Mouse (Mus musculus) lung, postnatal 0 days (tissue): ENCODE data around the gene Tfe3. TPM values are rescaled to one million over a fixed set of nuclear protein-coding genes. Genes with fewer than 3 reads are reported as not detected.

ENCODE experiments used
- ATAC-seq: fragments of 200-750 bp; cut with Nextera tagmentation; 2 replicates; pipeline ENCODE4 v1.8.0; 2017; ENCODE audit warnings: moderate library complexity
- DNase-seq: peaks from one replicate; pipeline ENCODE4 v3.0.0-alpha.2; 2016; ENCODE audit warnings: low spot score
- H3K27ac ChIP-seq: fragments of 300-500 bp; sonication (generic); 2 replicates; pipeline ENCODE4 v1.5.1; 2014; ENCODE audit warnings: antibody characterized with exemption, mild to moderate bottlenecking, low read length, mixed read lengths
- H3K27me3 ChIP-seq: fragments of 300-500 bp; sonication (generic); replicated peaks from 2 replicates; pipeline ENCODE4 v1.6.1; 2014; ENCODE audit warnings: low read length, mixed read lengths; ENCODE audit not compliant: insufficient read depth
- H3K36me3 ChIP-seq: fragments of 300-500 bp; sonication (generic); 2 replicates; pipeline ENCODE4 v1.6.1; 2014; ENCODE audit warnings: low read length, mixed read lengths; ENCODE audit not compliant: insufficient read depth
- H3K4me1 ChIP-seq: fragments of 300-500 bp; sonication (generic); 2 replicates; pipeline ENCODE4 v1.6.1; 2014; ENCODE audit warnings: antibody characterized with exemption, low read depth, low read length, mixed read lengths; ENCODE audit not compliant: insufficient read depth
- H3K4me2 ChIP-seq: fragments of 300-500 bp; sonication (generic); replicated peaks from 2 replicates; pipeline ENCODE4 v1.6.1; 2014; ENCODE audit warnings: low read depth, mild to moderate bottlenecking, low read length, moderate library complexity, mixed read lengths
- H3K4me3 ChIP-seq: fragments of 300-500 bp; sonication (generic); 2 replicates; pipeline ENCODE4 v1.5.1; 2014; ENCODE audit warnings: low read depth, low read length
- H3K9ac ChIP-seq: fragments of 300-500 bp; sonication (generic); replicated peaks from 2 replicates; pipeline ENCODE4 v1.6.1; 2014; ENCODE audit warnings: low read depth, mild to moderate bottlenecking
- H3K9me3 ChIP-seq: fragments of 300-500 bp; sonication (generic); 2 replicates; pipeline ENCODE4 v1.6.1; 2016; ENCODE audit warnings: low read length, mixed read lengths
- CTCF ChIP-seq: IDR thresholded peaks from 2 replicates; pipeline ENCODE4 v1.5.1; 2016; ENCODE audit warnings: antibody characterized with exemption, mild to moderate bottlenecking
- EP300 ChIP-seq: IDR thresholded peaks from 2 replicates; pipeline ENCODE4 v1.6.1; 2016; ENCODE audit warnings: antibody characterized with exemption, mild to moderate bottlenecking, control low read depth
- WGBS: fragments of 180-500 bp; shearing (Covaris S2); extraction: QIAGEN DNeasy Blood & Tissue Kit; methylation state at CpG from one replicate; pipeline ENCODE4 v1.1.7; 2014; 5-methylcytosine and 5-hydroxymethylcytosine counted together
- polyA plus RNA-seq: library from polyadenylated mRNA; unstranded; fragments of >200 nt; fragmentation: Nextera tagmentation; extraction: Ambion mirVana; gene quantifications from 2 replicates; pipeline ENCODE4 v1.2.1, GENCODE M21; 2015

Tfe3 gene
- polyA plus RNA-seq, 1 experiment from 2014 or later = 22.0 TPM

DNA sequence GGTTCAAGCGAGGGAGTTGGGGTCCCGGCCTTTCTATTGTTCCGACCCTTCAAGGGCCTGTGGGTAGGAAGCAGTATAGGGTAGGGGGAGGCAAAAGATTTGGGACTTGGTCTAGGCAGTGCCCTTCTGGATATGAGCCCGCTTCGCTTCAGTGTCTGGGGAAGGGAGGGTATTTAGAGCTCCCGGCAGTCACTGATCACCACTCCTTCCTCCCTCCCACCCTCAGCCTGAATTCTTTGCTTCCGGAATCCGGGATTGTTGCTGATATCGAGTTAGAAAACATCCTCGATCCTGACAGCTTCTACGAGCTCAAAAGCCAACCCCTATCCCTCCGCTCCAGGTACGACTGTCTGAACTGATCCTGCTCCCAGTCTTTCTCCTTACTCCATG lies 2.9 kb downstream of the Tfe3 start:
- Histone ChIP-seq H3K4me2 (peak overlapping the region; percentile 59), H3K9ac (0 out of 2 replicates have a peak overlapping the region, but pooled peaks have one; percentile 32), H3K27me3 (no peaks in the 10 kb centered on the region), H3K36me3 (no peaks in the 10 kb centered on the region; the same call in 1 of the 2 replicates), H3K4me1 (no peaks in the 10 kb centered on the region), H3K4me3 (peak overlapping the region; percentile 23), H3K27ac (peak overlapping the region; percentile 62), H3K9me3 (no peaks in the 10 kb centered on the region)
- WGBS = 25% methylated on average over 13 of the region's 13 CpGs
- DNase-seq = no peak
- no peak for ATAC-seq
- TF ChIP-seq EP300 (no peak), CTCF (no peak)

GRCm38 (mm10) chrX:7765764-7766163 lies 3.4 kb downstream of the Tfe3 start:
- no peak for TF ChIP-seq EP300
- TF ChIP-seq CTCF = no peak
- no peaks in the 10 kb centered on the region for H3K9me3 ChIP-seq
- peak overlapping the region; percentile 59 for H3K4me2 ChIP-seq
- ATAC-seq (peak; percentile 71), DNase-seq (peak; percentile 90)
- peak overlapping the region; percentile 62 for H3K27ac ChIP-seq
- no peaks in the 10 kb centered on the region for H3K27me3 ChIP-seq
- 8% methylated on average over 11 of the region's 11 CpGs for WGBS
- 0 out of 2 replicates have a peak overlapping the region, but pooled peaks have one; percentile 32 for H3K9ac ChIP-seq
- H3K4me1 ChIP-seq = no peaks in the 10 kb centered on the region
- H3K36me3 ChIP-seq = no peaks in the 10 kb centered on the region; the same call in 1 of the 2 replicates
- peak overlapping the region; percentile 23 for H3K4me3 ChIP-seq

GRCm38 (mm10) chrX:7769302-7770017 lies 7.1 kb downstream of the Tfe3 start:
- no peak overlapping the region for H3K4me3 ChIP-seq

DNA sequence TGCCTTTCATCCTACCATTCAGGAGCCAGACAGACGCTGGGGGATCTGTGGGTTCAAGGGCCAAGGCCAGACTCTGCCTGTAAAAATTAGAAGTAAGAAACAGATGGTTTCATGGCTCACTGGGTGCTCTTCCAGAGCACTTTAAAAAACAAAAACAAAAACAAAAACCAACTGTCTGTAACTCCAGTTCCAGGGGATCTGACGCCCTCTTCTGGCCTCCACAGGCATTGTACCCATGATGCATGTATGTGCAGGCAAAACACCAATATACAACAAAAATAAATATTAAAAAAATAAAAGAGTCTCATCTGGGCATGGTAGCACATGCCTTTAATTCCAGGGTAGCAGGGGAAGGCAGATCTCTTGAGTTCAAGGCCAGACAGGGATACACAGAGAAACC lies 10.4 kb downstream of the Tfe3 start:
- no peak overlapping the region for H3K9ac ChIP-seq
- DNase-seq (no peak), ATAC-seq (no peak)
- H3K4me3 ChIP-seq = no peak overlapping the region
- H3K9me3 ChIP-seq = no peaks in the 10 kb centered on the region
- H3K27me3 ChIP-seq = no peaks in the 10 kb centered on the region
- H3K27ac ChIP-seq = no peak overlapping the region
- H3K36me3 ChIP-seq = no peaks in the 10 kb centered on the region; the same call in 1 of the 2 replicates
- no peaks in the 10 kb centered on the region for H3K4me1 ChIP-seq
- 61% methylated on average over 2 of the region's 2 CpGs for WGBS
- H3K4me2 ChIP-seq = no peak overlapping the region
- TF ChIP-seq CTCF = peak; percentile 50
- TF ChIP-seq EP300 = no peak

More at GRCm38 (mm10) chrX:7769302-7770017, 7.1 kb downstream of the Tfe3 start:
- Histone ChIP-seq H3K27ac (no peak overlapping the region), H3K27me3 (no peaks in the 10 kb centered on the region), H3K4me2 (no peak overlapping the region), H3K9ac (no peak overlapping the region), H3K9me3 (no peaks in the 10 kb centered on the region), H3K36me3 (no peaks in the 10 kb centered on the region; the same call in 1 of the 2 replicates), H3K4me1 (no peaks in the 10 kb centered on the region)
- DNase-seq (no peak), ATAC-seq (no peak)
- WGBS = 84% methylated on average over 7 of the region's 7 CpGs
- no peak for TF ChIP-seq CTCF
- TF ChIP-seq EP300 = no peak

- H3K4me1 ChIP-seq = no peaks in the 10 kb centered on the region
- H3K4me2 ChIP-seq = no peak overlapping the region
- H3K36me3 ChIP-seq = no peaks in the 10 kb centered on the region
- H3K27ac ChIP-seq = no peak overlapping the region
- WGBS = 73% methylated on average over 9 of the region's 9 CpGs
- no peak overlapping the region for H3K9ac ChIP-seq
- no peak overlapping the region for H3K4me3 ChIP-seq
- no peaks in the 10 kb centered on the region for H3K27me3 ChIP-seq
- H3K9me3 ChIP-seq = no peaks in the 10 kb centered on the region
- DNase-seq = no peak
- no peak for ATAC-seq
- TF ChIP-seq EP300 (no peak), CTCF (no peak)
Observed at GRCm38 (mm10) chrX:7775501-7776205, 13.3 kb downstream of the Tfe3 start.

DNA sequence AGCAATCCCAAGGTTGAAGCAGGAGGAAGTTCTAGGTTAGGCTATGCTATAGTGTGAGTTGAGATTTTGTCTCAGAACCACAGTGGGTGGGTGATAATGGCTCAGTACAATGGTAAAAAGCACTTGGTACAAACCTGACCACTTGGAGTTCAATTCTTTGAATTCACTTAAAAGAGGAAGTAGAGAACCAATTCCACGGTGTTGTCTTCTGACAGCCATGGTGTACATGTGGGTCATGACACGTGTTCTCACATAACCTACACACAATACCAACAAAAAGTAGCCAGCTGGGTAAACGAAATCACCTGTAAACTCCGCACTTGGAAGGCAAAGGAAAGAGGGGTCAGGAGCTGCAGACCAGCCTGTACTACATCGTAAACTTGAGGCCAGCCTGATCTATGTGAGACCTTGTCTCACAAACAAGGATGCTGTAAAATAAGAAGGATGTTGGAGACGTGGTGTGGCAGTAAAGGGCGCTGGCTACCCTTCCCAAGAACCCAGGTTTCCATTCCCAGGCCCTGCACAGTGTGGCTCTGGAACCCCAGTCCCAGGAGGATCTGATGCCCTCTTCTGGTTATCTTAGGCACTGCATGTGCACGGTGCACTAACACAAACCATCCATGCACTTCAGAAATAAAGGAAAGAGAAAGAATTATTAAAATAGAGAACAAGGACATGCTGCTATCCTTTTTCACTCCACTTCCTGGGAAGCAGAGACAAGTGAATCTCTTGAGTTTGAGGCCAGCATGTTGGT lies 14.1 kb downstream of the Tfe3 start:
- TF ChIP-seq EP300 (no peak), CTCF (peak; percentile 82)
- no peaks in the 10 kb centered on the region for H3K9me3 ChIP-seq
- ATAC-seq (peak; percentile 58), DNase-seq (peak; percentile 38)
- H3K4me3 ChIP-seq = no peak overlapping the region
- H3K4me2 ChIP-seq = no peak overlapping the region
- H3K36me3 ChIP-seq = no peaks in the 10 kb centered on the region
- 37% methylated on average over 8 of the region's 8 CpGs for whole genome bisulfite sequencing
- no peaks in the 10 kb centered on the region for H3K27me3 ChIP-seq
- H3K9ac ChIP-seq = no peak overlapping the region
- H3K4me1 ChIP-seq = no peaks in the 10 kb centered on the region
- H3K27ac ChIP-seq = no peak overlapping the region
